Mouse (Mus musculus) cerebellum, adult 18-20 months (tissue): ENCODE data around the gene Rbm20.

Experiments used
- DNase-seq, 2 experiments: peaks; one replicate each; pipeline ENCODE4 v3.0.0; 2021

Gene Rbm20

GRCm38 (mm10) chr19:53821241-53822120 is 144.4 kb downstream of the Rbm20 start:
- no peak for DNase-seq

GRCm38 (mm10) chr19:53823847-53824246 is 146.7 kb downstream of the Rbm20 start:
- no peak for DNase-seq

- peak; percentile 63 to 71 for DNase-seq
These were observed 148.0 kb downstream of the Rbm20 start for GRCm38 (mm10) chr19:53824872-53825680.

- DNase-seq: no peak
These were observed 152.9 kb downstream of the Rbm20 start for GRCm38 (mm10) chr19:53829990-53830389.

- DNase-seq: no peak
These were observed 153.5 kb downstream of the Rbm20 start for GRCm38 (mm10) chr19:53830407-53831163.

GRCm38 (mm10) chr19:53831164-53831448 is 154.0 kb downstream of the Rbm20 start:
- no peak for DNase-seq

GRCm38 (mm10) chr19:53832512-53832911 is 155.4 kb downstream of the Rbm20 start:
- no peak for DNase-seq

GRCm38 (mm10) chr19:53833745-53834369 is 156.8 kb downstream of the Rbm20 start:
- DNase-seq: no peak

GRCm38 (mm10) chr19:53836569-53837454 is 159.7 kb downstream of the Rbm20 start:
- no peak for DNase-seq

GRCm38 (mm10) chr19:53838850-53839249 is 161.7 kb downstream of the Rbm20 start:
- no peak for DNase-seq

- DNase-seq: no peak
These were observed 162.7 kb downstream of the Rbm20 start for GRCm38 (mm10) chr19:53839837-53840236.

GRCm38 (mm10) chr19:53841915-53842314 is 164.8 kb downstream of the Rbm20 start:
- peak; percentile 28 to 45 for DNase-seq

GRCm38 (mm10) chr19:53843972-53844371 is 166.9 kb downstream of the Rbm20 start:
- DNase-seq: no peak

- DNase-seq: no peak
These were observed 171.3 kb downstream of the Rbm20 start for GRCm38 (mm10) chr19:53848272-53848995.

GRCm38 (mm10) chr19:53850166-53850922 is 173.2 kb downstream of the Rbm20 start:
- peak; percentile 59 to 66 for DNase-seq

GRCm38 (mm10) chr19:53851352-53851751 is 174.2 kb downstream of the Rbm20 start:
- DNase-seq: peak in 1 of 2 experiments; percentile 27

- peak in 1 of 2 experiments; percentile 30 for DNase-seq
These were observed 175.0 kb downstream of the Rbm20 start for GRCm38 (mm10) chr19:53851826-53852698.

- DNase-seq: peak; percentile 76 to 78
These were observed 175.8 kb downstream of the Rbm20 start for GRCm38 (mm10) chr19:53852699-53853451.
